Mouse (Mus musculus) fibroblast of lung, adult 2 months (primary cell): Measurements from ENCODE around the gene Mindy2.
A peak's percentile ranks its signal among the peaks of the same experiment; 100 is the strongest.

Experiments used
- DNase-seq: peaks from one replicate; pipeline ENCODE4 v3.0.0-alpha.2; 2011; ENCODE audit warnings: low read depth

Gene Mindy2

GRCm38 (mm10) chr9:70668048-70668447 lies 11.1 kb upstream of the Mindy2 start:
- DNase-seq, result no peak

GRCm38 (mm10) chr9:70666811-70667210 lies 9.8 kb upstream of the Mindy2 start:
- DNase-seq, result no peak

- DNase-seq, result no peak
Measured at GRCm38 (mm10) chr9:70665372-70666145, 8.6 kb upstream of the Mindy2 start.

- no peak for DNase-seq
Measured at GRCm38 (mm10) chr9:70664847-70665246, 7.9 kb upstream of the Mindy2 start.

GRCm38 (mm10) chr9:70658266-70658665 lies 1.3 kb upstream of the Mindy2 start:
- DNase-seq, result no peak

GRCm38 (mm10) chr9:70656130-70657007 lies 605 bp downstream of the Mindy2 start, which contains the start of gene Gm10642:
Gene Gm10642 (plus strand): TSS chr9:70656251.
- DNase-seq, result no peak

- DNase-seq, result no peak
Measured at GRCm38 (mm10) chr9:70655764-70656129, 1.2 kb downstream of the Mindy2 start.

- DNase-seq, result no peak
Measured at GRCm38 (mm10) chr9:70654496-70654895, 2.5 kb downstream of the Mindy2 start.

- no peak for DNase-seq
Measured at GRCm38 (mm10) chr9:70653875-70654274, 3.1 kb downstream of the Mindy2 start.

GRCm38 (mm10) chr9:70652221-70652620 lies 4.8 kb downstream of the Mindy2 start:
- no peak for DNase-seq

- DNase-seq, result no peak
Measured at GRCm38 (mm10) chr9:70650994-70651393, 6.0 kb downstream of the Mindy2 start.

GRCm38 (mm10) chr9:70650260-70650659 lies 6.7 kb downstream of the Mindy2 start:
- DNase-seq, result no peak

GRCm38 (mm10) chr9:70636748-70637147 lies 20.2 kb downstream of the Mindy2 start:
- DNase-seq, result no peak

GRCm38 (mm10) chr9:70631665-70632064 lies 25.3 kb downstream of the Mindy2 start:
- no peak for DNase-seq

- DNase-seq, result peak; percentile 30
Measured at GRCm38 (mm10) chr9:70629711-70630110, 27.3 kb downstream of the Mindy2 start.

GRCm38 (mm10) chr9:70611026-70611673 lies 45.8 kb downstream of the Mindy2 start:
- no peak for DNase-seq

GRCm38 (mm10) chr9:70602186-70602845 lies 54.7 kb downstream of the Mindy2 start:
- DNase-seq, result no peak

- no peak for DNase-seq
Measured at GRCm38 (mm10) chr9:70598271-70598670, 58.7 kb downstream of the Mindy2 start.

GRCm38 (mm10) chr9:70591486-70591885 lies 65.5 kb downstream of the Mindy2 start:
- DNase-seq, result no peak

- DNase-seq, result no peak
Measured at GRCm38 (mm10) chr9:70590775-70591174, 66.2 kb downstream of the Mindy2 start.

GRCm38 (mm10) chr9:70587171-70587570 lies 69.8 kb downstream of the Mindy2 start:
- no peak for DNase-seq

- no peak for DNase-seq
Measured at GRCm38 (mm10) chr9:70585172-70585571, 71.8 kb downstream of the Mindy2 start.
